Mouse (Mus musculus) midbrain, embryonic 13.5 days (tissue): Measurements from ENCODE around the gene Naa40. TPM values are rescaled to one million over a fixed set of nuclear protein-coding genes. Genes with fewer than 3 reads are reported as not detected.

Experiments
- ATAC-seq: fragments of 200-750 bp; cut with Nextera tagmentation; 2 replicates; pipeline ENCODE4 v1.8.0; 2017; ENCODE audit warnings: mild to moderate bottlenecking, moderate TSS enrichment, moderate library complexity
- H3K27ac ChIP-seq: fragments of 300-500 bp; sonication (generic); 2 replicates; pipeline ENCODE4 v1.5.1; 2015; ENCODE audit warnings: inconsistent platforms, mild to moderate bottlenecking, moderate library complexity
- H3K27me3 ChIP-seq: fragments of 300-500 bp; sonication (generic); 2 replicates; pipeline ENCODE4 v1.6.1; 2015; ENCODE audit warnings: mild to moderate bottlenecking, inconsistent platforms
- H3K36me3 ChIP-seq: fragments of 300-500 bp; sonication (generic); 2 replicates; pipeline ENCODE4 v1.6.1; 2015; ENCODE audit warnings: mild to moderate bottlenecking, inconsistent platforms
- H3K4me1 ChIP-seq: fragments of 300-500 bp; sonication (generic); replicated peaks from 2 replicates; pipeline ENCODE4 v1.6.1; 2015; ENCODE audit warnings: inconsistent platforms
- H3K4me2 ChIP-seq: fragments of 300-500 bp; sonication (generic); replicated peaks from 2 replicates; pipeline ENCODE4 v1.6.1; 2015; ENCODE audit warnings: moderate library complexity, mild to moderate bottlenecking, inconsistent platforms
- H3K4me3 ChIP-seq: fragments of 300-500 bp; sonication (generic); replicated peaks from 2 replicates; pipeline ENCODE4 v1.5.1; 2015; ENCODE audit warnings: mild to moderate bottlenecking, inconsistent platforms
- H3K9ac ChIP-seq: fragments of 300-500 bp; sonication (generic); replicated peaks from 2 replicates; pipeline ENCODE4 v1.6.1; 2015; ENCODE audit warnings: mild to moderate bottlenecking, inconsistent platforms
- H3K9me3 ChIP-seq: fragments of 300-500 bp; sonication (generic); 2 replicates; pipeline ENCODE4 v1.6.1; 2016; ENCODE audit warnings: mild to moderate bottlenecking, inconsistent platforms
- WGBS: fragments of 180-500 bp; shearing (Covaris S2); methylation state at CpG from one replicate; pipeline ENCODE4 v1.1.7; 2015; 5-methylcytosine and 5-hydroxymethylcytosine counted together
- polyA plus RNA-seq: library from polyadenylated mRNA; unstranded; fragments of >200 nt; fragmentation: Nextera tagmentation; extraction: Ambion mirVana; gene quantifications from 2 replicates; pipeline ENCODE4 v1.2.1, GENCODE M21; 2015

Gene Naa40
- polyA plus RNA-seq, 1 experiment from 2014 or later = 73.7 TPM

GRCm38 (mm10) chr19:7274326-7274990, 33.5 kb upstream of the Naa40 start:
- ATAC-seq = no peak
- Histone ChIP-seq H3K27me3 (no peaks in the 10 kb centered on the region), H3K4me1 (peaks cover 88% of the 10 kb centered on the region), H3K9me3 (no peaks in the 10 kb centered on the region), H3K4me2 (0 out of 2 replicates have a peak overlapping the region, but pooled peaks have one; percentile 9), H3K9ac (peak overlapping the region; percentile 51), H3K36me3 (peaks cover 89% of the 10 kb centered on the region), H3K27ac (peak overlapping the region; percentile 86), H3K4me3 (no peak overlapping the region; the same call in 1 of the 2 replicates)
- 80% methylated on average over 13 of the region's 13 CpGs for WGBS

- Histone ChIP-seq H3K36me3 (peaks cover 81% of the 10 kb centered on the region), H3K27ac (0 out of 2 replicates have a peak overlapping the region, but pooled peaks have one; percentile 86)
These were observed 32.5 kb upstream of the Naa40 start for GRCm38 (mm10) chr19:7273486-7273885.

GRCm38 (mm10) chr19:7269290-7270044, 28.5 kb upstream of the Naa40 start:
- no peaks in the 10 kb centered on the region for H3K27me3 ChIP-seq
- no peaks in the 10 kb centered on the region for H3K9me3 ChIP-seq
- peaks cover 79% of the 10 kb centered on the region for H3K4me1 ChIP-seq
- 6% methylated on average over 11 of the region's 11 CpGs for WGBS
- H3K9ac ChIP-seq = peak overlapping the region; percentile 98
- peaks cover 42% of the 10 kb centered on the region for H3K36me3 ChIP-seq
- no peak for ATAC-seq
- H3K27ac ChIP-seq = peak overlapping the region; percentile 99
- peak overlapping the region; percentile 69 for H3K4me3 ChIP-seq
- peak overlapping the region; percentile 86 for H3K4me2 ChIP-seq

More at GRCm38 (mm10) chr19:7273486-7273885, 32.5 kb upstream of the Naa40 start:
- no peak for ATAC-seq
- Histone ChIP-seq H3K9ac (no peak overlapping the region), H3K4me3 (no peak overlapping the region), H3K4me1 (peaks cover 85% of the 10 kb centered on the region), H3K9me3 (no peaks in the 10 kb centered on the region), H3K4me2 (no peak overlapping the region), H3K27me3 (no peaks in the 10 kb centered on the region)
- WGBS = 91% methylated on average over 4 of the region's 4 CpGs

- Histone ChIP-seq H3K9me3 (no peaks in the 10 kb centered on the region), H3K4me2 (peak overlapping the region; percentile 86), H3K36me3 (peaks cover 35% of the 10 kb centered on the region), H3K9ac (peak overlapping the region; percentile 98), H3K4me1 (peaks cover 78% of the 10 kb centered on the region), H3K27me3 (no peaks in the 10 kb centered on the region), H3K27ac (peak overlapping the region; percentile 99), H3K4me3 (peak overlapping the region; percentile 69)
- under 1% methylated on average over 30 of the region's 30 CpGs for WGBS
- ATAC-seq = peak; percentile 10
These were observed 27.7 kb upstream of the Naa40 start for GRCm38 (mm10) chr19:7268722-7269090.

- Histone ChIP-seq H3K4me2 (peak overlapping the region; percentile 86), H3K36me3 (peaks cover 28% of the 10 kb centered on the region), H3K27ac (peak overlapping the region; percentile 99), H3K9me3 (no peaks in the 10 kb centered on the region), H3K9ac (peak overlapping the region; percentile 98), H3K27me3 (no peaks in the 10 kb centered on the region), H3K4me1 (peaks cover 78% of the 10 kb centered on the region), H3K4me3 (peak overlapping the region; percentile 69)
- WGBS = under 1% methylated on average over 39 of the region's 97 CpGs
- peak; percentile 40 for ATAC-seq
These were observed 27.1 kb upstream of the Naa40 start for GRCm38 (mm10) chr19:7267781-7268721.

- H3K36me3 ChIP-seq = peaks cover 20% of the 10 kb centered on the region
- H3K4me1 ChIP-seq = peaks cover 72% of the 10 kb centered on the region
- peak within 1 kb of the TSS; percentile 99 for H3K27ac ChIP-seq
- ATAC-seq = peak; percentile 73
- WGBS = under 1% methylated on average over 25 of the region's 28 CpGs
- H3K9ac ChIP-seq = peak within 1 kb of the TSS; percentile 98
- H3K4me3 ChIP-seq = peak within 1 kb of the TSS; percentile 69
- H3K9me3 ChIP-seq = no peaks in the 10 kb centered on the region
- H3K4me2 ChIP-seq = peak within 1 kb of the TSS; percentile 86
- H3K27me3 ChIP-seq = no peaks in the 10 kb centered on the region
These were observed 26.2 kb upstream of the Naa40 start, which contains the start of gene Rcor2 for GRCm38 (mm10) chr19:7267091-7267741. Gene Rcor2 (plus strand): TSS chr19:7267325.

GRCm38 (mm10) chr19:7266421-7266831, 25.4 kb upstream of the Naa40 start:
- H3K9me3 ChIP-seq = no peaks in the 10 kb centered on the region
- H3K27ac ChIP-seq = peak overlapping the region; percentile 99
- H3K27me3 ChIP-seq = no peaks in the 10 kb centered on the region
- H3K36me3 ChIP-seq = peaks cover 12% of the 10 kb centered on the region
- peaks cover 64% of the 10 kb centered on the region for H3K4me1 ChIP-seq
- peak overlapping the region; percentile 86 for H3K4me2 ChIP-seq
- peak overlapping the region; percentile 68; the same call in 1 of the 2 replicates for H3K9ac ChIP-seq
- ATAC-seq = 0 out of 2 replicates have a peak, but pooled peaks have one; percentile 1
- 23% methylated on average over 4 of the region's 4 CpGs for WGBS
- H3K4me3 ChIP-seq = no peak overlapping the region

GRCm38 (mm10) chr19:7265478-7266191, 24.7 kb upstream of the Naa40 start:
- peak overlapping the region; percentile 86 for H3K4me2 ChIP-seq
- peak; percentile 35 for ATAC-seq
- H3K27me3 ChIP-seq = no peaks in the 10 kb centered on the region
- peaks cover 57% of the 10 kb centered on the region for H3K4me1 ChIP-seq
- H3K27ac ChIP-seq = peak overlapping the region; percentile 99
- H3K4me3 ChIP-seq = no peak overlapping the region
- 6% methylated on average over 14 of the region's 14 CpGs for WGBS
- peaks cover 4% of the 10 kb centered on the region for H3K36me3 ChIP-seq
- H3K9me3 ChIP-seq = no peaks in the 10 kb centered on the region
- H3K9ac ChIP-seq = peak overlapping the region; percentile 68

- peak overlapping the region; percentile 99 for H3K27ac ChIP-seq
- no peaks in the 10 kb centered on the region for H3K36me3 ChIP-seq
- peaks cover 49% of the 10 kb centered on the region for H3K4me1 ChIP-seq
- H3K4me3 ChIP-seq = no peak overlapping the region
- H3K9ac ChIP-seq = peak overlapping the region; percentile 68; the same call in 1 of the 2 replicates
- peak overlapping the region; percentile 86 for H3K4me2 ChIP-seq
- no peak for ATAC-seq
- no peaks in the 10 kb centered on the region for H3K27me3 ChIP-seq
- WGBS = 13% methylated on average over 6 of the region's 6 CpGs
- no peaks in the 10 kb centered on the region for H3K9me3 ChIP-seq
These were observed 23.9 kb upstream of the Naa40 start for GRCm38 (mm10) chr19:7264766-7265331.

GRCm38 (mm10) chr19:7264088-7264765, 23.2 kb upstream of the Naa40 start:
- no peaks in the 10 kb centered on the region for H3K36me3 ChIP-seq
- no peaks in the 10 kb centered on the region for H3K9me3 ChIP-seq
- peak overlapping the region; percentile 68; the same call in 1 of the 2 replicates for H3K9ac ChIP-seq
- no peak overlapping the region for H3K4me3 ChIP-seq
- H3K4me2 ChIP-seq = peak overlapping the region; percentile 86
- H3K27me3 ChIP-seq = no peaks in the 10 kb centered on the region
- WGBS = 16% methylated on average over 9 of the region's 9 CpGs
- H3K4me1 ChIP-seq = peaks cover 42% of the 10 kb centered on the region
- no peak for ATAC-seq
- H3K27ac ChIP-seq = peak overlapping the region; percentile 99
